Mouse (Mus musculus): ENCODE measurements at regions not wholly inside any gene's neighbourhood (a gene's known extent, or its start where the extent isn't known, plus 50 kb on each side); places are given as distances from the start of the nearest gene placed in this dataset.

DNA sequence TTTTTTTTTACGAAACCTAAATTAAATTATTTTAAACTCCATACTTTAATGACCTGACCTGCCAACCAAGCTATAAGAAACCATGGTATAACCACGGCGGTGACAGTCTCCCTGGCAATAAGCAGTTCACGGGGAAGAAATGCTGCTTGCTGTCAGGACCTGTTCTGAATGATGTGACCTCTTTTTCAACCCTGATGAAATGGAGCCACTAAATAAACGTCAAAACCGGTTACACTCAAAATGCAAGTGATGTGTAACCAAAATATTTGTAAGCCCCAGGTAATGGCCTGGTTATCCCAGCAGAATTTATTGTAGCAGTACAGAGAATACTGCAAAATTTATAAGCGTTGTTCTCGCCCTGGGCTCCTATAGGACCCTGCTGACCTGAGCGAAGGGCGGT lies 111.4 kb downstream of the Mis18a start:
- TF ChIP-seq CHD2 (IDR thresholded peaks at IDR 0.05; ENCODE audit: low read depth, low read length): no peak
- TF ChIP-seq ZNF384 (IDR thresholded peaks at IDR 0.05; ENCODE audit: low read depth, low read length): no peak

Data from ES-E14 (cell line).